Mouse (Mus musculus) lung, postnatal 10 days (tissue): ENCODE data around the gene Rpp21.

Source experiments
- DNase-seq: peaks from one replicate; pipeline ENCODE4 v3.0.0; 2021

Rpp21 gene

DNA sequence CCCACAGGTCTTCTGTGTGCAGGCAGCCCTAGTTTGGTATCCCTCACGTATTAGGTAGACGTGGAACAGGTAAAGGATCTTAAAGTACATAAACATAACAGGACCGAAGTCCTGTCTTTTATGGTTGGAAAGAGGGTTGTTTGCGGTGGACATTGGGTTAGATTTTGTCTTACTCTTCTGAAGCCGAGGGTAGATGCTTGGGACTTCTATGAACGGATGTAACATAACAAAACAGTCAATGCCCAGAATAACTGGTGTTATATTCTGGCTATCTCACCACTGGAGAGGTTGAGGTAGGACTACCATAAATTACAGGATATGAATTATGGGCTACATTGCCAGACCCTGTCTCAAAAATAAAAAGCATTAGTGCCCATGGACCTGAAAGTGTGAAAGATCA, at the start of gene Rpp21:
TSS of gene Rpp21 (minus strand) at position 101 of the 400 bp plus-strand sequence.
- DNase-seq, result no peak

DNA sequence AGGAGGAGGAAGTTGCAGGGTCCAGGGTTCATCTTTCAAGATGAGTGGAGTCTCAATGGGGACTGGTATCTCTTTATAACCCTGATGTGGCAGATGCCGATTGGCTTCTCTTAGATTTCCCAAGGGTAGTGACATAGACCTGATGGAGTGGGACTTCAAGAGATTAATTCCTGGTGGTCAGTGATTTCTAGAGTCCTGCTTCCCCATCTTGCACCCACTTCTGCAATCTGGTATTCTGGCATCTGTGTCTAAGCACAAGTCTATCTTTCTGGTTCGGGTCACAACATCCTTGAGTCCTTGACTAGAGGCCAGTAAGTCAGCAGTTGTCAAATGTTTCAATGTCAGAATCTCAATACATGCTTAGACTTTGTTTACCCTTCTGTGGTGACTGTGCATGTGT, 28.5 kb upstream of the Rpp21 start, which contains the start of gene H2-M10.2:
TSS of gene H2-M10.2 (minus strand) at position 101 of the 400 bp plus-strand sequence.
- DNase-seq, result no peak

DNA sequence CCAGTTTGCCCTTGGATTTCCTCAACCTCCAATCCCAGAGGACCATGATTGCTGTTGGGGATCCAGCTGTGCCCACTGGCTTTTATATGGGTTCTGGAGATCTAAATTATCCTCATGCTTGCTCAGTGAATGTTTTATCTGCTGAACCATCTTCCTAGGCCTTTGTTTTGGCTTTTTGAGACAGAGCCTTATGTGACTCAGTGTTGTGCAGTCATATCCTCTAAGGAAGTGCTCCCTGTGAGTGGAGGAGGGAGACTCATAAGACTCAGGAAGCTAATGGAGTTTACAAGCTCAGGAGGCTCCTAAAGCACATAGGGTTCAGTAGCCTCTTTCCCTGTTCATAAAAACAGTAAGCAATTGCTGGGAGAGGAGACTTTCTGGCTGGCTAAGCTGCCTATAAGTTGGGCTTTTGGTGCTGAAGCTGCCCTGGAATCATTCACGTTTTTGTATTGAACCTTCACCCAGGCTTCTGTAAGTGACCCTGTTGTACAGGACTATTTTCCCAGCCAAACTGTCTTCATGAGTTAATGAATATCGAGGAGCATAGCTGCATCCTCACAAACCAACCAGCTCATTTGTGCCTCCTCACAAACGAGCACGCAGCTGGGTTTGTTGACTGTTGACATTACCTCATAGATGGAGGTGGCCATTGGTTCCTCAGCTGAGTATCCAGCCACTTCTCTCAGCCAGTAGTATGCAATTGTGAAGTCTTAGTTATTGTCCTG, 23.8 kb upstream of the Rpp21 start:
- DNase-seq, result no peak

DNA sequence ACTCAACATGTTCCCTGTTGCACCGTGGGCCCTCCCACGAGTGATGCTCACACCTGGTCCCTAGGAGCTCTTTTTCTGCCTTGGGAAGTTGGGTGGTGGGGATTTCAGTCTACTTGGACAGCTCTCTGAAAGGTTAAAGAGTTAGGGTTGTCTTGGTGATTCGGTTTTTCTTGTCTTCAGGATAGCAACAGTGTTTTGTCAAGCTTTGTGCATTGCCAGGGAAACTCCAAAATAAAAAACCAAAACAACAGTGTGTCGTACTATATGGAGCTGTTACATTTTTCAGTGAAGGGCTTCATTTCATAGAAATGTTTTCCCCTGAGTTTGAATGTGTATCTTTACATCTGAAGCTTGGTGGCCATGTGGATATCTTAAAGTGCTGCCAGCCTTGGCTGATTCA, 16.9 kb upstream of the Rpp21 start:
- DNase-seq, result no peak

DNA sequence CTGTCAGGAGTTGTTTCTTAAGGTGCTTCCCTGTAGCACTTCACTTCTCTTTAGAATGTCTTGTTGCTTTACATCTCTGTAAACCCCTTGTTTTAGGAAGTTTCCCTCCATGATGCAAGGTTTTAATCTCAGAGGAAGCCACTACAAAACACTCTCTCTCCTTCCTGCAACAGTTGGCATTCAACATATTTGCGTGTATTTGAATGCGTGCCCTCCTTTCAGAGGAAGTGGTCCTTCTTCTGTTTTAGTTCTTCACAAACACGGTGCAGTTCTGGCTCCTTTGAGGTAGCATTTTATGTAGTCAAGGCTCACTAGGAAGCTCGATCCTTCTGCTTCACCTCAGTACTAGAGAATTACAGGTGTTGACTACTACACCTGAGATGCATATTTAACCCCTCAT, 15.9 kb upstream of the Rpp21 start:
- DNase-seq, result no peak

DNA sequence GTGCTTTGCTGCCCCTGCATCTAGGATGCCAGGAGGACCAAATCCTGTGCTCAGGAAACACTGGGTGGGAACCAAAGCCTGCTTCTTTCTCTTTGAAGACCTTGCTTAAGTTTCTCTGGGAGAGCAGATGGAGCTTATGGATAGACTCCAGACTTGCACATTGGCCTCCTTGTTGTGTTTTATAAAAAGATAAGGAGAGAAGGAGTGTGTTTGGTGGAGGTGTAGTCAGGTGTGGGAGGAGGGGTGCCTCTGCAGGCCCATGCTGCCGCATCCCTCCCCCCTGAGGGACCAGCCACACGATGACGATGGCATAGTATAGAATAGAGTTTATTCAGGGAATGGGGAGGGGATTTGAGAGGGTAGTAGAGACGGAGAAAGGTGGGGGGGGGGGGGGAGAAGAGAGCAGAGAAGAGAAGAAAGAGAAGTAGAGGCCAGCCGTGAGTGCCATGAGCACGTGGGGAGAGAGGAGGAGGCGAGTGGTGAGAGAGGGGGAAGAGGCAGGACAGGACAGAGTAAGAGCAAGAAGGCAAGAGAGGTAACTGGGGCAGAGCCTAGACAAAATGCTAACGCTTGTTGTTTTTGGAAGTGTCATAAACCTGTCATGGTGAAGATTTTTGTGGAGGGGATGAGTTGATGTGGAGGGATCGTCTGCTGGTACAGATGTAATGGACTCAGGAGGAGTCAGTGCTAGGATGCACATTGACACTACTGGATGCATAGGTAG, 14.9 kb upstream of the Rpp21 start:
- no peak for DNase-seq

DNA sequence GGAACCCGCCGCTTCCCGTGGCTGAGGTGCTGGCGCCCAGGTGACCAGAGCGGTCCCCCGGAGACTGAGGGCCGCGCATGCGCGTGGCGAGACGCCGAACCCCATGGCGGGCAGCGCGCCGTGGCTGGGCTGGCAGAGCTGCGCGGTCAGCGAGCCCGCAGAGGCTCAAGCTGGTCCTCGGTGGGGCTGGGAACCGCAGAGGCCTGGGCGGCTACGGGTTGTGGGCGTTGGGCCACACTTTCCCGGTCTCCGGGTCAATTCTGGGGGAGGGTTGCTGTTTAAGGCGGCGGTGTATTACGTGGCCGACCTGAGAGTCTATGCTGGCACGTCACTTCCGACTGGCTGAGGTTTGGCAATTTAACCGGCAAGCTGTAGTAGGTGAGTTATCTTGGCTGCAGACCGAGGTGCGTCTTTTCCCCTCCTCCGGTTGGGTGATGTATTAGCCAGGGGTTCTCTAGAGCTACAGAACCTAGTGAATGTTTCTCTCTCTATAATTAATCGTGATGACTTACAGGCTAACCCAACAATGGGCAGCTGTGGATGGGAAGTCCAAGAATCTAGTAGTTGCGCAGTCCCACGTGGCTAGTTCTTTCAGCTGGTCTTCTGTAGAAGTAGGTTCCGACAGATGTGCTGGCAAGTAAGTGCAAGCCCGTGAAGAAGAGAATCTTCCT, 13.9 kb upstream of the Rpp21 start, which contains the start of gene Trim39:
TSS of gene Trim39 (minus strand) at position 662 of the 671 bp plus-strand sequence.
- DNase-seq, result peak; percentile 77

DNA sequence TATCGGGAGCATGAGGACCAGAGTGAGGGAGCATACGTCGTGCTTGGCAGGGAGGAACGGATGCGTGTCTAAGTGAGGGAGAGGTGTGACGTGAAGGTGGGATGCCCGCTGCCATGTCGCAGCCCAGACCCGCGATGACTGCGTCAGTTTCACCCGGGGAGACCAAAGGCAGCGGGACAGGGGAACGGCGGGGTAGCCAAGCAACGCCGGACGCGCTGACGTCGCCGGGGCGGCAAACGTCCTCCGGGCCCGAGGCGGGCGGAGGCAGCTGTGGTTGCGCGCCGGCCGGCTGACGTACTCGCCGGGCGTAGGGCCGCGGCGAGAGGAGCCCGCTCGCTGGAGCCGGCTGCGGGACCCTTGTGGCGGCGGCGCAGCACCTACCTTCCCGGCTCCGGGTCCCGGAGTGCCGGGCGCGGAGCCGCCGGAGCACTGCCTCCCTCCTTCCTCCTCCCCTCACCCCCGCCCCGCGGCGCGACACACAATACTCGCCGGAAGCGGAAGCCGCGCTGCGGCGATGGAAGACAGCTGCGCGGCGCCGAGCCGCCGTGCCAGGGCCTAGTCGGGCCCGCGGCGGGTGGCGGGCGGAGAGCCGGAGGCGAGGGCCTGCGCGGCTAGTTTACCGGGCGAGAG, 13.2 kb upstream of the Rpp21 start:
- DNase-seq, result peak; percentile 92

DNA sequence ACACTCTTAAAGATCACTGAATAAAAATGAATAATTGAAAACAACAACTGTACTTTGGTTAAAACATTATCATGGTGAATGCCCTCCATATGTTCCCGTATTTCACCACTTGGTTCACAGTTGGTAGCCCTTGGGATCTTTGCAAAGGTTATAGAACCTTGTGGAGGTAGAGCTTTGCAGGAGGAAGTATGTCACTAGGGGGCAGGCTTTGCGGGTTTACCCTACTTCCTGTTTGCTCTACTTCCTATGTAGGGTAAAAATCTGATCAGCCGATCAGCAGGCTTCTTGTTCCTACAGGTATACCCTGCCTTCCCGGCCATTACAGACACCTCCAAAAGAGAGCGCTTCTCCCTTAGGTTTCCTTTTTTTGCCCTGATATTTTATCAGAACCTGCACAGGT, 8.0 kb upstream of the Rpp21 start:
- DNase-seq, result peak; percentile 30

DNA sequence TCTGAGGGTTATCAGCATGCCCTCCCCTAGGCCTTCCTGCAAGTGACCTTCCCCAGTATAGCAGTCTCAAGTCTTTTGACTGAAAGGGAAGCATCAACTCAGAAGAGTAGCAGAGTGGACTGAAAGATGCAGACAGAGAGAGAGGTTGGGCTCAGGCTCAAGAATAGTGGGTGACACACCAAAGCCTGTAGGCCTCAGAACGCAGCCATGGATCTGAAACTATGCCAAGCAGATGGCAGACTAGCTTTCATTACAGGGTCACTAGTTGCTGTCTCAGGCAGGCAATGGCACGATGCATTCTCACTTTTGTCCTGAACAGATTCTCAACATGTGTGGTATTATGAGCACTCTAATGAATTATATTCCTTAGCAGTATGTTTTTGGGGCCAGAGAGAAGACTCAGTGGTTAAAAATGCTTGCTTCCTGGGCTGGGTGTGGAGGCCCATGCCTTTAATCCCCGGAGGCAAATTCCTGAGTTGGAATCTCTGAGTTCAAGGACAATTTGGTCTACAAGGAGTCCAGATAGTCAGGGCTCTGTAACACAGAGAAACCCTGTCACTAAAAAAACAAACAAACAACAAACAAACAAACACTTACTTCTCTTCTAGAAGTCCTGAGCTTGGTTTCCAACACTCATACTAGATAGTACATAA, 6.5 kb upstream of the Rpp21 start:
- no peak for DNase-seq

DNA sequence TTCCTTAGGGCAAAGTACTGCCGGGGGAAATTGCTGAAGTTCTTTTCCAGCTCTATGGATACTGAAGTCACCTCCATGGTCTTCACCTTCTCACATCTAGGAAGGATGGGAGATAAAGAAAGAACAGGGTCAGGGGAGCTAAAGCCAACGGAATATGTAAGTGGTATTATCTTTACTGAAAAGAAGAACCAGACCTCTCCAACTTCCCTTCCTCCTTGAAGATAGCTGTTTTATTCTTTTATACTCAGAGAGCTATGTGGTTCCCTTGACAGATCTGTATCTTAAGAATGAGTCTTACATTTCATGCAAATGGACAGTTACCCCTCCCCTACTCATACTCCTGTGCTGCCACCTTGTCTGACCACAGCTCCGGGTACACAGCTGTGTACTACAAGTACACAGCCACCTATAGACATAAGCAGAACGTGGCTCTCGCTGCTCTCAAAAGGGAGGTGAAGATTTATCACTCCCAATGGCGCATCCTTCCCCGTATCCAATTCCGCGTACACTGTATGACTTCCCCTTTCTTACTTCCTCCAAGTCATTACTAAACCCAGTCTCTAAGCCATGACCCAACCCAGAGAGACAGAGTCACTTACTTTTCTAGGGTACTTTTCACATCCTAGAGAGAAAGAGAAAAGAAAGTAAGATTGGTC, 3.8 kb upstream of the Rpp21 start:
- DNase-seq, result no peak

DNA sequence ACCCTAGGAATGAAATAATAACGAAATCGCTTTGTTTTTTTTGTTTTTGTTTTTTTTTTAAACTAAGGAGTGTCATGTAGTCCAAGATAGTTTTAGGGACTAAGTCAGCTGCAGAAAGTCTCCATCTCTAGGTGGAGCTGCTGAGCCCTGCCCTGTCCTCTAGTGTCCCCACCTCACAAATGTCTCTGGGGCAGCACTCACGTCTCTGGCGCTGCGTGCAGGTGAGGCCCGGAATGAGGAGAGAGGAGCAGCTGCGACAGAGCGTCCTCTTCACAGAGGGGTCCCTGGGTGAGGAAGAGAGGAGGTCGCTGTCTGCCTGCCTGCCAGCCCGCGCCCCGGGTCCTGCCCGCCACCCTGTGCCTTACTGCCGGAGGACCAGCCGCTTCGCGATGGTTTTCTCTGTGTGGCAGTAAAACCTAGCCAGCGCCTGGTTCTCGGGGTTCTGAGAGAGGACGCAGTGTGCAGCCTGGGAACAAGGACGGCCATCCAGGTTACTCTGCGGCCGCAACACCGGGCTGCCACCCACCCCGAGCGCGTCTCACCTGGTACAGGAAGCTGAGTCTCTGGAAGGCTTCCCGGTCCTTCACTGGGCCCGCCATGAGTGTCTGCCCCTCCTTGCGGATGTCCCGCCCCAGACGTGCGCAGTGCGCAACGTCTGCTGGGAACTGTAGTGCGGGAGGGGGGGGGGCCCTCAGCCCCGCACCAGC, 475 bp downstream of the Rpp21 start:
- DNase-seq, result peak; percentile 88

DNA sequence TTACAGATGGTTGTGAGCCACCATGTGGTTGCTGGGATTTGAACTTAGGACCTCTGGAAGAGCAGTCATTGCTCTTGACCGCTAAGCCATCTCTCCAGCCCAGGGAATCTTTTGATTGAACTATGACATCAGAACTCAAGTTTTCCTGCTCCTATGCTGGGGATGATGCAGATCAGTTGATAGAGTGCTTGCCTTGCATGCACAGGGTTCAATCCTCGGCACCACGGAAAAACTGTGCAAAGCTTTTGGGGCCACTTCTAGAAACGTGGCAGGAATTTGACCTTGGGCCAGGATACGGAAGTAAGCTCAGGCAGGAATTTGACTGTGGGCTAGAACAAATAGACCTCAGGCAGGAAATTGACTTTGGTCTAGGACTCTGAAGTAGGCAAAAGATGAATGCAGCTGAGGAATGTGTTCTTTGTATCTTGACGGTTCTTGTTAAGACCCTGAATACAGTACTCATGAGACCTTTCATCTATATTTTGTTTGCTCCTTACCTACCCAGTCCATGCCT, 4.7 kb downstream of the Rpp21 start:
- no peak for DNase-seq

DNA sequence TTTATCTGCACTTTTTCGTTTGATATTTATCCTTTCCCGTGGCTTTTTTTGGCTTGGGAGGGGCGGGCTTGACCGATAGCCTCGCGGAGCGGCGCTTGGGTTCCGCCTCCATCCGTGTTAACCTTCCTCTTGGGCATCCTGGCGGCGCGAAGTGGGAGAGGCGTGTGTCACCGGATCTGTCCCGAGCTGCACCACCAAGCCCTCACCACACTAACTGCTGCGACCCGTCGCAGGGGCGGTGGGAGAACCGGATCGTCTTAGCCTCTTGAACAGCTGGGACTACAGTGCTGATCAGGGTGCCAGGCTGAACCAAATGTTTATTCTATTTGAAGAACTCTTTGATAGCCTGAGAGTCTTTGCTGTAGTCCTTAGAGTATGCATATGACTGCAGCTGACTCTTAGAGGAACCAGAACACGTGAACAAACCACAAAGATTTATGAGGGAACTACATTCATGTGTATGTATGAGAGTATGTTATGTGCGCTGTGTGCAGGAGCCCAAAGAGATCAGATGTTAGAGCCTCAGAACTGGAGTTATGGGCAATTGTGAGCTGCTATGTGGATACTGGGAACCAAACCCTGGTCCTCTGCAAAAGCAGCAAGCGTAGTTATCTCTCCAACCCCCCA, 5.5 kb downstream of the Rpp21 start:
- DNase-seq, result peak; percentile 42

DNA sequence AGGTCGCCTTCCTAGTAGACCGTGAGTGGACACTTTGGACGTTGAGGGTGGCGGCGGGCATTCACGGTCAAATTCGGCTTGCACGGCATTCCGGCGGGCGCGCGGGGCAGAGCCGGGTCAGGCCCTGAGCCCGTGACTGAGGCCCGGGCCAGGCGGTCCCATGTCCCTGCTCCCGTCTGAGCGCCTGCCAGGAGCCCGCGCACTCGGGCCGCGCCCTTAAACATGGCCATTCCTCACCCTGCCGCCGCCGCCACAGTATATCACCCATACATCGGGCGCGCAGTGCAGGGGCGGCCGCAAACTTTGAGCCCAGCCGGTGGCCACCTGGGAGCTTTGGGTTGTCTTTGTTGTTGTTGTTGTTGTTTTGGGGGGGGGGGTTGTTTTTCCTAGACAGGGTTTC, 9.0 kb downstream of the Rpp21 start:
- DNase-seq, result no peak

DNA sequence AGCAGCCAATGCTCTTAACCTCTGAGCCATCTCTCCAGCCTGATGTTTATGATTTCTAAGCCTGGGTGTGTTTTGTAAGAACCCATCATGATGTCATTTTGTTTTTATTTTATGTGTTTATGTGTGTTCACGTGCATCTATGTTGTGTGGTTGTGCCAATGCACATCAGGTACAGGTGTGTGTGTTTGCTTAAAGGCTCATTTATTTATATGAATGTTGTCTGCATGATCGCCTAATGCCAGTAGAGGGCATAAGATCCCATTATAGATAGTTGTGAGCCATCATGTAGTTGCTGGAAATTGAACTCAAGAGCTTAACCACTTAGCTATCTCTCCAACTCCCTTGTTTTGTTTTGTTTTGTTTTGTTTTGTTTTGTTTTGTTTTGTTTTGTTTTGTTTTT, 12.1 kb downstream of the Rpp21 start:
- no peak for DNase-seq

DNA sequence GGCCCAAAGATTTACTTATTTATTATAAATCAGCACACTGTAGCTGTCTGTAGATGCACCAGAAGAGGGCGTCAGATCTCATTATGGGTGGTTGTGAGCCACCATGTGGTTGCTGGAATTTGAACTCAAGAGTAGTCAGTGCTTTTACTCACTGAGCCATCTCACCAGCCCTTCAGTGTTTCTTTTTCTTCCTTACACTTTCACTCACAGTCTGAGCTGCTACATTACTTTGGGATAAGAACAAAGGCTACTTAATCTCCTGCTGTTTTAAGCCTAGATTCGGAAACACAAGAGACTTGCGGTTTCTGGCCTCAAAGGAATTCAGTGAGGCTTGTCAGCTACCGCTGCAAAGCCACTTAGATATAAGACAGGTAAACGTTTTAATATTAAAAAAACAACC, 13.8 kb downstream of the Rpp21 start:
- DNase-seq, result no peak

DNA sequence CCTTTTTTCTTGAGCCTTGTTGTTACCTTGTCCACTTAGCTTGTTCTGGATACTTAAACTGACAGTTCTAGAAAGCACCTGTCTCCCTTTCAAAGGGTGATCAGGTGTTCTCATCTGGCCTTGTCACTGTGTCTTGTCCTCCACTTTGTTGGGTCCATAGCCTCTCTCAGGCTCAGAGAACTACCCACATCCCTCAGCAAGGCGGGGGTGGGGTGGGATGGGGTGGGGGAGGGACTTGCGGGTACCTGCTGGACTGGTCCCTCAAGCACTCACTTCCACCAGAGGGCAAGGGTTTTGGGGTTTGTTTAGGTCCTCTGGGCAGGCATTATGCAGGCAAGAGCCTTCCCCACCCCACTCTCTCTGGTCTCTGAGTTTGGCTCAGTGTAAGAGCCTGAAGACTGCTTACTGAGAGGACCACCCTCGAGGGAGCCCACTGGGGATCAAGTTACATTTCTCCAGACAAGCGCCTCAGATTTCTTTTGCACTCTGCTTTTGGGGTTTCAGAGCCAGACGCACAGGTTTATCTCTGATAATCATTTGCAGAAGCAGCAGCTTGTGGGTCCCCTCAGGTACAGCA, 17.1 kb downstream of the Rpp21 start:
- no peak for DNase-seq

DNA sequence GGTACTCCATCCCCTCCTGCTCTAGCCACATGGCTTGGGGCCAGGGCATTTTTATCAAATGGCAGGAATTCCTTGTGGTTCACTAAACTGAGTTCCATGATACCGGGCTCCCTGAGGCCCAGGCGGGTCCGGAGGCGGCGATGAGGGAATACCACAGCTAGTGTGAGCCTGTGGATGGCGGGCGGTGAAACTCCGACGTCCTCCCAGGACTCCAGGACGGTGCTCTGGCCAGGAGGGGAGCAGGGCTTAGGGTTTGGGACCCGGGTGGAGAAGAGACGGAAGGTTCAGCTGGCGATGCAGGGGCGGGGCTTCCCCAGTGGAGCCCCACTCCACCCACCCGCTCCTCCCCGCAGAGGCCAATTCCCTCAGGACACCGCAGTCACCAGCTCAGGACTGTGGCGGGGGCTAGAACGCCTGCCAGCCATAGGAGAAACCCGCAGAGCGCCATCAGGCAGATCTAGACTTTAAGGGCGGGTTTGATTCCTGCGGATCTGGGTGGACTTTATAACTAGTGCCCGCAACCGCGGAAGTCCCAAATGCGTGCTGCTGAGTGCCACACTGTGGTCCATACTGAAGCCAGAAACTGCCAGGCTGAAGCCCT, 20.4 kb downstream of the Rpp21 start:
- peak; percentile 37 for DNase-seq

DNA sequence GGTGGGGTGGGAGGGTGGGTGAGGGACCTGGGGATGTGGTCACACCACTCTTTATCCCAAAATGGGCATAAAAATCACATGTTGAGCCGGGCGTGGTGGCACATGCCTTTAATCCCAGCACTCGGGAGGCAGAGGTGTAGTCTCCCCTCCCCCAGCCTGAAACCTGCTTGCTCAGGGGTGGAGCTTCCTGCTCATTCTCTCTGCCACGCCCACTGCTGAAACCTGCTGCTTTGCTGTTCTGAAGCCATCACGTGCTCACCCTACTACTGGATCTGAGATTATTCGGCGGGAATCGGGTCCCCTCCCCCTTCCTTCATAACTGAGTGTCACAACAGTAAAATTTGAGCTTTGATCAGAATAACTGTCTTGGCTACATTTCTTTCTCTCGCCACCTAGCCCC, 22.6 kb downstream of the Rpp21 start:
- peak; percentile 30 for DNase-seq
